Mouse (Mus musculus): ENCODE measurements around the gene Mterf1b. TPM values are rescaled to one million over a fixed set of nuclear protein-coding genes. Genes with fewer than 3 reads are reported as not detected.
"Not testable (repeated sequence)": the region's sequence is repeated elsewhere in the genome, so short reads cannot be mapped to it uniquely, and the experiment has no call there.

The Mterf1b gene
- polyA plus RNA-seq, 1 experiment from 2014 or later = 0.90 TPM

- not testable (repeated sequence) for H3K36me3 ChIP-seq (ENCODE audit: inconsistent target); H3K4me3 ChIP-seq (ENCODE audit: inconsistent target); H3K79me2 ChIP-seq (ENCODE audit: inconsistent target); H3K27ac ChIP-seq
- WGBS (ENCODE audit: missing documents) = 95% methylated on average over 19 of the region's 19 CpGs
These were observed 10.2 kb downstream of the Mterf1b start for GRCm38 (mm10) chr5:4202276-4202810.

DNA sequence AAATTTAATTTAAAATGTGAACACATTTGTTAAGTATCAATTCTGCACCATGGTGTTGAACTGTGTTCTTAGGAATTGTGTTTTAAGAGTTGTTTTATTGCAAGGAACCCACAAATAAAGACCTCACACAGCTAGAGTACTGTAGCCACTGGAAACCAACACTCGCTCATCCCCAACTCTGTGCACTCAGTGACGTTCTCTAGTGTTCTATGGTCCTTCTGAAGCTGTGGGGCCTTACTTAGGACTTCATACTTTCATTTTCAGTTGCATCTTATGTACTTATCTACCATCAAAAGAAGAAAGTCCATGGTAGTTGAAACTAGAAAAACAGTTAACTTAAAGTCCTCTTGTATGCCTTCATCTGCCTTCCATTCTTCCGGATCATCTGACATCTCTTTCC is 17.9 kb downstream of the Mterf1b start:
- WGBS (ENCODE audit: missing documents) = 82% methylated on average over 1 of the region's 3 CpGs
- H3K79me2 ChIP-seq (ENCODE audit: inconsistent target); H3K4me3 ChIP-seq (ENCODE audit: inconsistent target); H3K27ac ChIP-seq; H3K36me3 ChIP-seq (ENCODE audit: inconsistent target): not testable (repeated sequence)

- WGBS (ENCODE audit: missing documents) = 98% methylated on average over 3 of the region's 3 CpGs
- H3K36me3 ChIP-seq (ENCODE audit: inconsistent target) = no peaks in the 10 kb centered on the region
- no peak overlapping the region for H3K27ac ChIP-seq
- H3K4me3 ChIP-seq (ENCODE audit: inconsistent target) = no peak overlapping the region
- no peaks in the 10 kb centered on the region for H3K79me2 ChIP-seq (ENCODE audit: inconsistent target)
These were observed 29.1 kb downstream of the Mterf1b start for GRCm38 (mm10) chr5:4221309-4221708.

DNA sequence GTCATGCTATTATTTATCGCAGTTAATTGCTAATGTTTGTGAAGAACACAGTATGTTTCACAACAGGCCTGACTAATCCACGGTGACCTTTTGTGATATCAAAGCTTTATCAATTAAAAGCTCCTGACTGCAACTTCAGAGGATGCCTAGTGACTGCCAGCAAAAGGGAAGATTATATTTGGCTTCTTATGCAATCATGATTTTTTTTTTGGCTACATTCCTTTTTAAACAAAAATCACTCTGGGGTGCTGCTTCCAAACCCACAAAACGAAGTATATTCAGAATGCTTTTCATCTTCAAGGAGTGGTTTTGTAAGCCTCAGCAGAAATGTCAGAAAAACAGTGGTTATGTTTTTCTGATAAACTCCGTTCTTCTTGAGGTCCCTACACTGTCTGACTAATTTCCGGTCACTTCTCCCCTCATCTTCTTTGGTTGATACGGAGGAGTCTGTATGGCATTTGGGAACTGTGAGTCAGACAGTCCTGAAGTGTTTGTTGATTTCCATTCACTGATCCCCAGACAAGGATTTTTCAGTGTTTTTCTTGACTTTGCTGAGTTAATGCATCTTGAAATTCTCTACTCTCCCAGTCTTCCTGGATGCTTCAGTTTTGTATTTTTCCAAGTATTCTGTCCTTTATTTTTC is 29.9 kb downstream of the Mterf1b start:
- no peak overlapping the region for H3K4me3 ChIP-seq (ENCODE audit: inconsistent target)
- no peak overlapping the region for H3K27ac ChIP-seq
- H3K79me2 ChIP-seq (ENCODE audit: inconsistent target) = no peaks in the 10 kb centered on the region
- 86% methylated on average over 6 of the region's 6 CpGs for WGBS (ENCODE audit: missing documents)
- H3K36me3 ChIP-seq (ENCODE audit: inconsistent target) = no peaks in the 10 kb centered on the region

DNA sequence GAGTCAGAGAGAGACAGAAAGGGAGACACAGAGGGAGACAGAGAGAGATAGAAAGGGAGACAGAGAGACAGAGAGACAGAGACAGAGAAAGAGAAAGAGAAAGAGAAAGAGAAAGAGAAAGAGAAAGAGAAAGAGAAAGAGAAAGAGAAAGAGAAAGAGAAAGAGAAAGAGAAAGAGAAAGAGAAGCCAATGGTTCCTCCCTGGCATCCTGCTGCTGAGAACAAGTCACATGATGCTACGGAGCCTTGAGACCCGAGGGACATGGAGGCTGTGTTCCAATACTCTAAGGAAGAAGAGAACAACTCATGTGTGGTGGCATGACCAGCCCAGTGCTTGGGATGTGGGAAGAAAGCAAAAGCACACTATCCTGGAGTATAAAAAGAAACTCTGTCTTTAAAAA is 40.0 kb downstream of the Mterf1b start:
- H3K36me3 ChIP-seq (ENCODE audit: inconsistent target) = no peaks in the 10 kb centered on the region
- no peak overlapping the region for H3K27ac ChIP-seq
- H3K79me2 ChIP-seq (ENCODE audit: inconsistent target) = no peaks in the 10 kb centered on the region
- WGBS (ENCODE audit: missing documents) = 94% methylated on average over 2 of the region's 2 CpGs
- H3K4me3 ChIP-seq (ENCODE audit: inconsistent target) = no peak overlapping the region

DNA sequence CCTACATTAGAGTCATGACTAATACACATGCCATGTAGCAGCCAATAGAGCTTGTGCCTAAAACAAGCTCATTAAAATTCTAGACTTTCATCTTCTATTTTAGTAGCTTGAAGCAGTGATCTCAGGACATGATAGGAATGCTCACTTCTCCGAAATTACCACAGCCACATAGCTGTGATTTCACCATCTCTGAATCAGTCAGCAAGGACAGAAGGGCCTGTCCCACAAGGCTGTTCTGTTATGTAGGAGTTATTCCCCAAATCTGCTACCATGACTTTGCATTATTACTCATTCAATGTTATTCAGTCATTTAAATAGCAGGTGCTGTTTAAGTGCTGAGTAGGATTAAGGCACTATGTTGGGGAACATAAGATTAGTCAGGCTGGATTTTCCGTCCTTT is 42.3 kb downstream of the Mterf1b start:
- Histone ChIP-seq H3K4me3 (ENCODE audit: inconsistent target) (no peak overlapping the region), H3K27ac (no peak overlapping the region), H3K79me2 (ENCODE audit: inconsistent target) (no peaks in the 10 kb centered on the region), H3K36me3 (ENCODE audit: inconsistent target) (no peaks in the 10 kb centered on the region)
- 84% methylated on average over 2 of the region's 2 CpGs for WGBS (ENCODE audit: missing documents)

DNA sequence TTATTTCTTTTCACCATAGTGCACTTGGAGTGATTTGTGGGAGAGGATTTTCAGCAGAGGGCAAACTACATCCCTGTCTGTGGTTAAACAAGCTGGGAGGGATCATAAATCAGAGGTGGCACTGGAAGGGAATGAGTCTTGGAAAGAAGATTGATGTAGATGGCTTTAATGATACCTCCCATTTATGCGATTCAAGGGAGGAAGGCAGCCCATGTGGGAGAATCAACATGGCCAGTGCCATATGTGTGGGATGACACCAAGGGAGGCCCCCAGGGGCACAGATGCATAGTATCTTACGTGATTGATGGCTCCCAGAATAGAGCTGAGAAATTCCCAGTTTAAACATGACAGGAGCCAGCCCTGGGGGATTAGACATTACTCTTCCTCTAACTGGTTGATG is 48.0 kb downstream of the Mterf1b start:
- Histone ChIP-seq H3K79me2 (ENCODE audit: inconsistent target) (no peaks in the 10 kb centered on the region), H3K27ac (no peak overlapping the region), H3K36me3 (ENCODE audit: inconsistent target) (no peaks in the 10 kb centered on the region), H3K4me3 (ENCODE audit: inconsistent target) (no peak overlapping the region)
- 88% methylated on average over 2 of the region's 2 CpGs for WGBS (ENCODE audit: missing documents)

DNA sequence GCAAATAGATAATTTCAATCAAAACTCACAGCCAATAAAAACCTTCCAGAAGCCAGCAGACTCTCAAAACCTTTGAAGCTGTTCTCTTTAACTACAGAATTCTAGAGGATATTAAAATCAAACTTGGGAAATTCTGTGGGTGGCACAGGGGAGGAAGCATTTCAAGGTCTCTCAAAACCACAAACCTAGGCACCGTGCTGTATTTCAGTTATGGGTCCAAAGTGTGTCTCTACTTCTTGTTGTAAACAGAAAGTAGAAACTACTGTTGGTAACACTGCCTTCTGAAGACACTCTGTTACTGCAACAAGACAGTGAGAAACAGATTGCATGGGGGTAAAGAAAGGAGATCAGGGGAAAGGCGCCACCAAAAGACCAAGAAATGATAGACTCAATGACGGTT is 52.8 kb downstream of the Mterf1b start:
- 37% methylated on average over 3 of the region's 3 CpGs for WGBS (ENCODE audit: missing documents)
- no peak overlapping the region for H3K27ac ChIP-seq
- no peak overlapping the region for H3K4me3 ChIP-seq (ENCODE audit: inconsistent target)
- no peaks in the 10 kb centered on the region for H3K36me3 ChIP-seq (ENCODE audit: inconsistent target)
- no peaks in the 10 kb centered on the region for H3K79me2 ChIP-seq (ENCODE audit: inconsistent target)

- no peak overlapping the region for H3K27ac ChIP-seq
- no peaks in the 10 kb centered on the region for H3K79me2 ChIP-seq (ENCODE audit: inconsistent target)
- no peaks in the 10 kb centered on the region for H3K36me3 ChIP-seq (ENCODE audit: inconsistent target)
- WGBS (ENCODE audit: missing documents) = 6% methylated on average over 2 of the region's 2 CpGs
- H3K4me3 ChIP-seq (ENCODE audit: inconsistent target) = no peak overlapping the region
These were observed 53.9 kb downstream of the Mterf1b start for GRCm38 (mm10) chr5:4246095-4246494.

Other genes with a start within 250 kb of the Mterf1b start
- 25.1 to 59.8 TPM (median 34.3 TPM) in 3 replicates for gene Cyp51, start 87.6 kb upstream of the Mterf1b start, polyA plus RNA-seq (2018)